In the genomic region with DNA sequence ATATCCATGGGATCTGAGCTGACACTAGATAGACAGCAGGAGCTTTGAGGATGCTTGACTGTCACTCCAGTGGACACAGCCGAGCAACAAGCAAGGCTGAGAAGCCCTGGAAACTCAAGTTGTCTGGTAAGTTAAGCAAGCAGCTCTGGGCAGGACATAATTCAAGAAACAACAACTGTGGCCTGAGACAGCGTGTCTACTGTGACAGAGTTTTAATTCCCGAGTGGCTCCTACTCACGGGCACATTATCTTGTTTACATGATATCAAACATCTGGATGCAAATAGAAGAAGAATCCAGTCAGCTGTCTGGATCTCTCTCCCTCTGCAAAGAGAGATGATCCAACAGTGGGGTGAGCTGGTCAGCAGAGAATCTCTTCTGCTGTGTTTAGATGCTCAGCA, we compare ENCODE assay signal across 25 mouse cellular contexts. TPM values are rescaled to one million over a fixed set of nuclear protein-coding genes. Genes with fewer than 3 reads are reported as not detected.
DNase-seq lines count a peak whose midpoint lies in the region; ATAC-seq and TF ChIP-seq lines count a peak whose summit lies in the region.
"Had no signal": no experiment of that assay in that cellular context is flagged by ENCODE, and none has a peak within 500 bp of the region (broad histone marks: within the 10 kb centered on the region; RNA-seq: fewer than 3 reads in every experiment).

No protein-coding gene starts in this region.

- TF ChIP-seq CTCF in intestine, postnatal 0 days (IDR thresholded peaks at IDR 0.05; ENCODE audit: low read depth) = no peak

- H3K4me1 ChIP-seq in heart, embryonic 10.5 days = no peaks in the 10 kb centered on the region
- 0 out of 2 replicates have a peak, but pooled peaks cover 5% of the 10 kb centered on the region for H3K4me1 ChIP-seq in intestine, embryonic 15.5 days (replicated peaks)
- H3K4me1 ChIP-seq in intestine, postnatal 0 days (replicated peaks; ENCODE audit: control insufficient read depth, insufficient read depth, low read length) = no peaks in the 10 kb centered on the region
- H3K4me1 ChIP-seq in intestine, embryonic 16.5 days (ENCODE audit: control insufficient read depth, insufficient read depth, low read length) = no peaks in the 10 kb centered on the region
- H3K4me1 ChIP-seq: embryonic facial prominence, embryonic 12.5 days; embryonic facial prominence, embryonic 15.5 days; heart, embryonic 13.5 days had no signal

- H3K4me3 ChIP-seq in heart, embryonic 10.5 days = no peak overlapping the region
- no peak overlapping the region for H3K4me3 ChIP-seq in intestine, embryonic 15.5 days (replicated peaks)
- no peak overlapping the region for H3K4me3 ChIP-seq in intestine, postnatal 0 days (ENCODE audit: low read depth, low read length)
- no peak overlapping the region for H3K4me3 ChIP-seq in intestine, embryonic 16.5 days (ENCODE audit: low read length)
- H3K4me3 ChIP-seq: embryonic facial prominence, embryonic 12.5 days; embryonic facial prominence, embryonic 15.5 days; gastrocnemius, adult 2 months; heart, embryonic 13.5 days had no signal

- H3K27me3 ChIP-seq in heart, embryonic 10.5 days (ENCODE audit: insufficient read depth, poor library complexity, severe bottlenecking) = no peaks in the 10 kb centered on the region; the same call in 1 of the 2 replicates
- no peaks in the 10 kb centered on the region for H3K27me3 ChIP-seq in intestine, embryonic 15.5 days (replicated peaks)
- H3K27me3 ChIP-seq in intestine, postnatal 0 days (replicated peaks; ENCODE audit: control insufficient read depth, insufficient read depth, low read length) = no peaks in the 10 kb centered on the region
- H3K27me3 ChIP-seq in intestine, embryonic 16.5 days (replicated peaks; ENCODE audit: control insufficient read depth, insufficient read depth, low read length) = no peaks in the 10 kb centered on the region
- H3K27me3 ChIP-seq: embryonic facial prominence, embryonic 12.5 days; embryonic facial prominence, embryonic 15.5 days; heart, embryonic 13.5 days had no signal

- peak; percentile 46 to 52 for DNase-seq in heart, adult 9 months (ENCODE audit: low spot score in 2 of 2)
- DNase-seq in heart, embryonic 10.5 days (ENCODE audit: low spot score) = no peak
- peak; percentile 24 for DNase-seq in kidney, postnatal 14 days
- DNase-seq in kidney, adult 18-20 months = no peak
- DNase-seq in gastrocnemius, postnatal 10 days = no peak
- DNase-seq: adrenal gland, adult 2 months; adrenal gland, postnatal 14 days; cerebellum, adult 11 months; cerebellum, adult 2 months; cerebellum, adult 9-11 months; cerebellum, postnatal 25 days; forebrain, postnatal 0 days; gastrocnemius, adult 2 months; gastrocnemius, postnatal 25 days had no signal

- ATAC-seq in intestine, embryonic 15.5 days = peak; percentile 54; the same call in 1 of the 2 replicates
- no peak for ATAC-seq in intestine, postnatal 0 days
- peak; percentile 22; the same call in 1 of the 2 replicates for ATAC-seq in intestine, embryonic 16.5 days
- ATAC-seq: CD4-positive, CD25-positive, alpha-beta regulatory T cell, adult 4 months; forebrain, embryonic 14.5 days; forebrain, postnatal 0 days; hindbrain, postnatal 0 days; inflammation-experienced regulatory T-cells, adult 6 months had no signal

- no peaks in the 10 kb centered on the region for H3K36me3 ChIP-seq in heart, embryonic 10.5 days
- no peaks in the 10 kb centered on the region for H3K36me3 ChIP-seq in intestine, embryonic 15.5 days
- H3K36me3 ChIP-seq in intestine, postnatal 0 days (ENCODE audit: control insufficient read depth, insufficient read depth) = no peaks in the 10 kb centered on the region
- no peaks in the 10 kb centered on the region for H3K36me3 ChIP-seq in intestine, embryonic 16.5 days (ENCODE audit: control insufficient read depth, insufficient read depth, low read length)
- H3K36me3 ChIP-seq: embryonic facial prominence, embryonic 12.5 days; embryonic facial prominence, embryonic 15.5 days; heart, embryonic 13.5 days had no signal

- H3K9ac ChIP-seq in intestine, embryonic 15.5 days = no peak overlapping the region
- H3K9ac ChIP-seq in intestine, postnatal 0 days (ENCODE audit: low read depth, low read length) = no peak overlapping the region
- no peak overlapping the region for H3K9ac ChIP-seq in intestine, embryonic 16.5 days (ENCODE audit: low read depth, low read length)
- H3K9ac ChIP-seq: embryonic facial prominence, embryonic 12.5 days; embryonic facial prominence, embryonic 15.5 days; forebrain, postnatal 0 days; heart, embryonic 13.5 days; hindbrain, embryonic 14.5 days had no signal

- H3K4me2 ChIP-seq in intestine, embryonic 15.5 days (replicated peaks) = no peak overlapping the region
- H3K4me2 ChIP-seq in intestine, postnatal 0 days (replicated peaks; ENCODE audit: low read depth) = no peak overlapping the region
- no peak overlapping the region for H3K4me2 ChIP-seq in intestine, embryonic 16.5 days (ENCODE audit: low read depth, low read length)
- H3K4me2 ChIP-seq: embryonic facial prominence, embryonic 12.5 days; embryonic facial prominence, embryonic 15.5 days; heart, embryonic 13.5 days; hindbrain, embryonic 14.5 days had no signal

- whole genome bisulfite sequencing in heart, embryonic 10.5 days = 63% methylated on average over 4 of the region's 4 CpGs
- WGBS in intestine, embryonic 15.5 days = 32% methylated on average over 4 of the region's 4 CpGs
- WGBS in intestine, postnatal 0 days = 43% methylated on average over 4 of the region's 4 CpGs
- 40% methylated on average over 4 of the region's 4 CpGs for WGBS in intestine, embryonic 16.5 days

- H3K27ac ChIP-seq in heart, embryonic 10.5 days = no peak overlapping the region
- no peak overlapping the region for H3K27ac ChIP-seq in intestine, embryonic 15.5 days
- no peak overlapping the region for H3K27ac ChIP-seq in intestine, postnatal 0 days (ENCODE audit: low read depth, low read length)
- peak overlapping the region; percentile 49 for H3K27ac ChIP-seq in intestine, embryonic 16.5 days (ENCODE audit: low read length)
- H3K27ac ChIP-seq: embryonic facial prominence, embryonic 12.5 days; embryonic facial prominence, embryonic 15.5 days; gastrocnemius, adult 2 months; heart, embryonic 13.5 days; hindbrain, embryonic 14.5 days; hindbrain, postnatal 0 days had no signal

- no peaks in the 10 kb centered on the region for H3K9me3 ChIP-seq in heart, embryonic 10.5 days
- H3K9me3 ChIP-seq in intestine, embryonic 15.5 days = no peaks in the 10 kb centered on the region
- H3K9me3 ChIP-seq in intestine, postnatal 0 days (ENCODE audit: control insufficient read depth) = no peaks in the 10 kb centered on the region
- no peaks in the 10 kb centered on the region for H3K9me3 ChIP-seq in intestine, embryonic 16.5 days (ENCODE audit: control insufficient read depth, low read length)
- H3K9me3 ChIP-seq: embryonic facial prominence, embryonic 12.5 days; embryonic facial prominence, embryonic 15.5 days; heart, embryonic 13.5 days had no signal

RNA-seq across cellular contexts. Expression of a gene that starts 19.0 kb away (rescaled TPM):
- polyA plus RNA-seq in heart, embryonic 10.5 days (2016; fragmentation: Nextera tagmentation; extraction: Ambion mirVana) = 2.1 and 2.3 TPM in 2 replicates
- 8.5 and 8.9 TPM in 2 replicates for polyA plus RNA-seq in intestine, embryonic 15.5 days (2015; fragmentation: Nextera tagmentation; extraction: Ambion mirVana)
- polyA plus RNA-seq in intestine, postnatal 0 days (2015; fragmentation: Nextera tagmentation; extraction: Ambion mirVana) = 8.8 and 9.4 TPM in 2 replicates
- polyA plus RNA-seq in intestine, embryonic 16.5 days (2015; fragmentation: Nextera tagmentation; extraction: Ambion mirVana) = 9.4 and 9.7 TPM in 2 replicates
- total RNA-seq in gastrocnemius, postnatal 10 days (2021) = 10 to 100 TPM; 12.6 to 13.6 TPM

Comparison
In these comparisons a context has a peak if more than half of its experiments do, and no peak if none do; other contexts are left out.
1. DNase-seq: peak in heart, adult 9 months (2 of 2) and kidney, postnatal 14 days (single experiment); none in heart, embryonic 10.5 days (single experiment), kidney, adult 18-20 months (single experiment) and gastrocnemius, postnatal 10 days (single experiment).